Mouse (Mus musculus): ENCODE measurements around the gene 4930453N24Rik. TPM values are rescaled to one million over a fixed set of nuclear protein-coding genes. Genes with fewer than 3 reads are reported as not detected.

4930453N24Rik gene
- 10 to 100 TPM; 22.3 to 23.8 TPM for total RNA-seq (2021)

DNA sequence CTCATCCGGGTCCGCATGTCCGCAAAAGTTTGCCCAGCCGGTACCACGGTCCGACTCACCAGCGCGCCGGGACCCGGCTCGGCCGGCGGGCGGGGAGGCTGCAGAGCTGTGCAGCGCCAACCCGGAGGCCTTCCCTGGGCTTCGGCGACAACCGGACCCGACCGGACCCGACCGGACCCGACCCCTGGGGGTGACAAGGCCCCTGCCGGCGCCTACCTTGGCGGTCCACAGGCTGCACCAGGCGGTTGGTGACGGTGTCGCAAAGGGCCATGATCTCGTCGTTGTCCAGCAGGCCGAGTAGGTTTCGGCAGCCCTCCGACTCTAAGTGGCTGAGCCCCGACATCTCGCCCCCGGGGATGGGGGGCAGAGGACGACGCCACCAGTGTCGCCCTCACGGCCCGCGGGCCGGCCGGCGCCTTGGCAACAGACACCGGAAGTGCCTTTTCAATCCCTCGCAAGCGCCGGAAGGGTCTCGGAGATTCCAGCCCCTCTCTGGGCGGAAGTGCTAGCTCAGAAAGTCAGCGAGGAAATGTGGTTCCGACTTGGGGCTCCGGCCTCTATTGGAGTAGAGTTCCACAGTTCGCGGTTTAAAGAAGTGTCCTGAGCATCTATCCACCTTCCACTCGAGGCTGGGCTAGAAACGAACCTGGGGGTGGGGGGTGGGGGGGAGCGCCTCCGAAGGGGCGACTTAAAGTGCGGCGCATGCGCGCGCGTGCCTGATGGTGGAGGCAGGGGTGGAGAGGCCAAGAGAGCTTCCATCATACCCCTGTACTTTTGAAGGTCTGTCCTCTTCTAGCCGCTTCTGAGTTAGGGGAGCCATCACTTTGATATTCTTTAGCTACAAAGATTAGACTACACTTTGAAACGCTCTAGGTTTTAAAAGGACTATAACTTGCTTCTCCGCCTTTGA lies at the start of gene 4930453N24Rik:
TSS of gene 4930453N24Rik (minus strand) at position 641 of the 910 bp plus-strand sequence.
- intact Hi-C loops (cut with DNase I) = loop anchor here (2.0 to 10.0 kb wide), 3 partner anchors 80 to 1916 kb away; partner anchors contain the start of genes Cggbp1, Pros1 and Zfp654

GRCm38 (mm10) chr16:64817094-64817765 lies 46.3 kb upstream of the 4930453N24Rik start:
- DNase-seq (ENCODE audit: low spot score) = no peak
- intact Hi-C loops (cut with DNase I) = no loop called here

More for the DNA sequence above, at the start of gene 4930453N24Rik:
- peak; percentile 72 for DNase-seq (ENCODE audit: low spot score)

DNA sequence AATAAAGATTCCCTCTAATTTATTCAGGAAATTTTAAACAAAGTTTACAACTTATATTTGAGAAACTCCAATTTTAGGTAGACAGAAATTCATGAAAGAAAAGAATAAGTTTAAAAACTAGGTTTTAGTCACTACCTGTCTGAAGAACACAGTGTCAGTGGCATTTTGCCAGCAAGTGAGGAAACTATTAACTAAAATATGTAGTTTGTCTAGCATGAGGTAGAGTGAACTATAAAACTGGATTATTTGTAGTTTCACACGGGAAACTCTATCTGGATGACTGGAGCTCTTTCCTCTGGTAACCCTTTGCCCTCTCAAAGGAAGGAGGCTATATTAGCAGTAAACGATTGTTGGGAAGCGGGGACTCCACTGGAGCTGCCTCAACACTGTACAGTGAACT lies 32.1 kb upstream of the 4930453N24Rik start:
- DNase-seq (ENCODE audit: low spot score) = no peak
- intact Hi-C loops (cut with DNase I) = no loop called here

- intact Hi-C loops (cut with DNase I) = no loop called here
- DNase-seq (ENCODE audit: low spot score) = no peak
These were observed 30.7 kb upstream of the 4930453N24Rik start for GRCm38 (mm10) chr16:64801638-64802037.

DNA sequence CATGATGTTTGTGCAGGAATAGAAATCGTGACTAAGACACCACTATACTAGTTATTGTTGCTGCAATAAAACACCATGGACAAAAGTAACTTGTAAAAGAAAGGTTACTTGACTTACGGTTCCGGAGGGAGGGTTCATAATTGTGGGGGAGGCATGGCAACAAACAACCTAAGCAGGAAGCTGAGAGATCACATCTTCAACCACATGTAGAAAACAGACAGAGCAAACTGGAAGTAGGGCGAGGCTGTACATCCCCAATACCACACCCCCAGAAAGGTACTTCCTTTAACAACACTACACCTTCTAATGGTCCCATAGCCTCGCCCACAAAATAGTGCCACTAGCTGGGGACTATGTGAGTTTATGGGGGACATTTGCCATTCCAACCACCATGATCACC lies 29.4 kb upstream of the 4930453N24Rik start:
- intact Hi-C loops (cut with DNase I) = no loop called here
- no peak for DNase-seq (ENCODE audit: low spot score)

DNA sequence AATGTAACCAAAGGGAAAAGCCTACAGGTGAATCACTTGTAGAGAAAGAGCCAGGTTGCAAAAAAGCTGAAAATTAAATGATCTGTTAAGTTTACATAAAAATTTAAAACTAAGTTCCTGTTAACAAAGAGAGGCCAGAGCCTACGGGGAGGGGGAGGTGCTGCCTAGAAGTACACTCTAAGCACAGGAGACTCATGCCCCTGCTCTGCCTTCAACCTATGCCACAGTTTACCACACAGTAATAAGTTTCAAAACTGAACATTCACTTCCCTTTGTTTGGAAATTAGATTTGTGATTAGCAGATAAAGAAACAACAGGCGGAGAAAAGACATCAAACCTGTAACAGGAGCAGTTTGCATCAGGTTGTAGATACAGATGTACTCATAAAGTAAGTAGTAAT lies 23.8 kb upstream of the 4930453N24Rik start:
- no peak for DNase-seq (ENCODE audit: low spot score)
- intact Hi-C loops (cut with DNase I) = no loop called here

GRCm38 (mm10) chr16:64789706-64790105 lies 18.7 kb upstream of the 4930453N24Rik start:
- intact Hi-C loops (cut with DNase I) = no loop called here

DNA sequence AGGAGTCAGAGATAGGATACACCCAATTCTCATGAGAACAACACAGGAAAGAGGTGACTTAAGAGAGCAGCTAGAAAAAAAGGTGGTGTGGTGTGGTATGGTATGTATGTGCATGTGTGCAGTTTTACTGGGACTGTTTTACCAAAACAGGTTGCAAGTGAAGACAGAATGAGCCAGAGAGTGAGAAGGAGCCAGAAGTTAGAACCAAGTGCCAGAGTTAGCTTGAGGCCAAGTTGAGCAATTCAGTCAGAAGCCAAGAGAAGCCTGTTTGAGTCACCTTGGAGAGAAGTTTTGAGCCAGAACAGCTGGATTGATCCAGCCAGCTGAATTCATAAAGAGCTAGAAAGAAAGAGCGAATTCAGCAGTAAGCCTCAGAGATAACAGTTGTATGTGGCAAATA lies 4.6 kb upstream of the 4930453N24Rik start:
- intact Hi-C loops (cut with DNase I) = loop anchor here (10.0 kb wide), 1 partner anchor 1921 kb away; the partner anchor contains the start of gene Pros1
- DNase-seq (ENCODE audit: low spot score) = no peak

More at GRCm38 (mm10) chr16:64789706-64790105, 18.7 kb upstream of the 4930453N24Rik start:
- no peak for DNase-seq (ENCODE audit: low spot score)

DNA sequence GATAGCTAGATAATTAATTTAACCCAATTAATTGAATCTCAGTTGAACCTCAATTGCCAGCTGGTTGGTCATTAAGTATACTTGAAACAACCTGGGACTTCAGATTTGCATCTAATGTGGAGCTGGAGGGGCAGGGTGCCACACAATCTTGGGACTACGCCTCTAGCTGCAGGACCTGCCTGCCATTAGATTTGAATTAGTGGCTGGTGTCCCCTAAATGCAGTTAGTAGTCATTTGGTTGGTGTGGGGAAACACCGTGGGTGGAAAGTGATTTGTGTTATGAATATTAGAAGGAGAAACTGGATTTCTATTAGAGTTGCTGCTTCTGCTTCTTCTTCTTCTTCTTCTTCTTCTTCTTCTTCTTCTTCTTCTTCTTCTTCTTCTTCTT lies 464 bp upstream of the 4930453N24Rik start:
- DNase-seq (ENCODE audit: low spot score) = no peak
- intact Hi-C loops (cut with DNase I) = loop anchor here (2.0 to 10.0 kb wide), 3 partner anchors 79 to 1917 kb away; partner anchors contain the start of genes Cggbp1, Pros1 and Zfp654

GRCm38 (mm10) chr16:64766696-64767300 lies 4.2 kb downstream of the 4930453N24Rik start:
- no peak for DNase-seq (ENCODE audit: low spot score)

DNA sequence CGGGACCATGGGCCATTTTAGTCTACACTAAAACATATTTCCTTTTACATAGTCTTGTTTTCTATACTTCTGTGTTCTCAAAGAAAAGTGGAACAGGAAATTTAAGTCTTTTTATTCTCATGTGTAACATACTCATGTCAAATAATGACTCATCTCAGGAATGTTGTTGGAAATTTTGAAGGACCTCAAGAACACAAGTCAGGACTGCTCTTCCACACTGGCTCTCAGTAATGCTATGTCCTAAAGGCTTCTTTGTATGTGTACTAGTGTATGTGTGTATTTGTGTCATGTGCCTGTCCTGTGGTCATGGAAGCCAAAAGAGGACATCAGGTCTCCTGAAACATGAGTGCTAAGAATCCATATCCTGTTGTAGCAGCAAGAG lies 11.7 kb downstream of the 4930453N24Rik start:
- DNase-seq (ENCODE audit: low spot score) = no peak
- intact Hi-C loops (cut with DNase I) = loop anchor here (5.0 to 10.0 kb wide), 2 partner anchors 206 to 713 kb away; no protein-coding TSS in a partner anchor

More at GRCm38 (mm10) chr16:64766696-64767300, 4.2 kb downstream of the 4930453N24Rik start:
- intact Hi-C loops (cut with DNase I) = no loop called here

GRCm38 (mm10) chr16:64758561-64759244 lies 12.3 kb downstream of the 4930453N24Rik start:
- no peak for DNase-seq (ENCODE audit: low spot score)
- intact Hi-C loops (cut with DNase I) = loop anchor here (5.0 to 10.0 kb wide), 2 partner anchors 206 to 714 kb away; no protein-coding TSS in a partner anchor

DNA sequence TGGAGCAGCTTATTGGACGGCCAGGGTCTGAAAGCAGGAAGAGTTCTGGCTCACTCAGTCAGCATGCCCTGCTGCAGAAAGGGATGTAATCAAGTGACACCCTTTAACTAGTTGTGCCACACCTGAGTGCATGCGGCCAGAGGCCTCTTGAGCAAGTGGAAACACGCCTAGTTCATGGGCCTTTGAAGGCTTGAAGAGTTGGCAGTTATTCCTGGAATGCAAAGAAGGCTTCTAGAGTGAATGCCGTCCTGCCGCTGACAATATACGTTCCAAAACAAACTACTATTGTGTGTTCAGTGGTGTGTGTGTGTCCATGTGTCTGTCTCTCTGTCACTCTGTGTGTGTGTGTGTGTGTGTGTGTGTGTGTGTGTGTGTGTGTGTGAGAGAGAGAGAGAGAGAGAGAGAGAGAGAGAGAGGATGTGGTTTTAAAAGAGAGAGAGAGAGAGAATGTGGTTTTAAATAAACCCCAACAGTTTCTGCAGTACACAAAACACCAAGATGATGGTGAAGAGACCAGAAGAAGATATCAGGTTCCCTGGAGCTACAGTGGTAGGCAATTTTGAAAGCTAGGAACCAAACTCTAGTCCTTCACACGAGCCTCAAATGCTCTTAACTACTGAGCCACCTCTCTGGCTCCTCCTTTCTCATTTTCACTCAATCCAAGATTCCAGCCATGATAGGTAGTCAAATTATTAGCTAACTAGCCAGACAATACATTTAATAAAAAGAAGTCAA lies 13.1 kb downstream of the 4930453N24Rik start:
- intact Hi-C loops (cut with DNase I) = loop anchor here (5.0 to 10.0 kb wide), 2 partner anchors 207 to 714 kb away; no protein-coding TSS in a partner anchor
- DNase-seq (ENCODE audit: low spot score) = no peak

- intact Hi-C loops (cut with DNase I) = loop anchor here (5.0 to 10.0 kb wide), 2 partner anchors 208 to 716 kb away; no protein-coding TSS in a partner anchor
- no peak for DNase-seq (ENCODE audit: low spot score)
These were observed 14.6 kb downstream of the 4930453N24Rik start for GRCm38 (mm10) chr16:64756321-64756720.

DNA sequence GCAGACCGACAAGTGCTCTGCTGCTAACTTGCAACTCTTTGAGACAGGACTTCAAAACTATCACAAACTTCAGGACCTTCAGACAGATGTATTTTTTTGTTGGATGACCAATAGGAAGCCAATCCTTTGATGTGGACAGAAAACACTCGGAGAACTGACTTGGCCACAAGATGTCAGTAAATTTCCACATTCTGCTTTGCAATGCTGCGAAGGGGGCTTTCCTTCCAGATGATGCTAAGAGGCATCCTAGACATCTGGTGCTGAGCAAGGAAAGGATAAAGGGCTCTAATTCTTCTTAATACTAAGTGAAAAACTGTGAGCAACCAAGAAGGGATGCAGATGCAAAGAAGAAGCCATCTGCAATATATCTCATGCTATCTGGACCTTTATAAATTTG lies 16.2 kb downstream of the 4930453N24Rik start:
- intact Hi-C loops (cut with DNase I) = loop anchor here (2.0 to 10.0 kb wide), 3 partner anchors 144 to 718 kb away; no protein-coding TSS in a partner anchor
- no peak for DNase-seq (ENCODE audit: low spot score)

- intact Hi-C loops (cut with DNase I) = loop anchor here (2.0 to 10.0 kb wide), 2 partner anchors 145 to 211 kb away; no protein-coding TSS in a partner anchor
- DNase-seq (ENCODE audit: low spot score) = no peak
These were observed 16.8 kb downstream of the 4930453N24Rik start for GRCm38 (mm10) chr16:64753990-64754742.

DNA sequence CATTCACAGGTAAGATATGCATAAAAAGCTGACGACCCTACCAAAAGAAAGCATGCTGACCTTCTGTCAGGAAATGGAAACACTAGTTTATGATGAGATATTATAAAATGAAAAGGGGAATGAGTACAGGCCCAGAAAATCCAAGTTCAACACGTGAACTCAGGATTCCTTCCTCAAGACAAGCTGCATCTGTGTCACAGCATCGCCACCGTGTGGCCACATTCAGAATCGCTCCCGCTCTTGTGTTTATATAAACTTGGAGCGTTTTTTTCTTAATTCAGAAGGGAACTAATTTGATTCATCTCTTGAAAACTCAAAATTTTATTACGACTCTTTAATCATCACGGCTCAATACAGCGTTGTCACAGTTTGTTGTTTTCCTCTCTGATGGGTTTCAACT lies 22.7 kb downstream of the 4930453N24Rik start:
- no peak for DNase-seq (ENCODE audit: low spot score)
- intact Hi-C loops (cut with DNase I) = loop anchor here (5.0 to 10.0 kb wide), 2 partner anchors 1733 to 1806 kb away; no protein-coding TSS in a partner anchor

DNA sequence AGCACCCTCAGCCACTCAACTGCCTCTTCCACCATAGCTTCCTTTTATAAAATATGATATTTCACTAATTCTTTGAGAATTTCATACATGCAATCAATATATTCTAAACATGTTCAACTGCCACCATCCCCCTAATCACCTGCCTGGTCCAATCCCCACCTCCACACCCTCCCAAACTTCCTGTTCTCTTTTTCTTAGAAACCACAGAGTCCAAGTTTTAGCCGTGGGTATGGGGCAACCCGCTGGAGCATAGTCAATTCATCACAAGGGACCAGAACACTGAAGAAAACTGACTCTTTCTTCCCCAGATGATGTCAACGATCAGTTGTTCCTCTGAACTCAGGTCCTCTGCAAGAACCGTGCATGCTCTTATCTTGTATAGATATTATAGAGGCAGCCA lies 25.9 kb downstream of the 4930453N24Rik start:
- intact Hi-C loops (cut with DNase I) = loop anchor here (5.0 to 10.0 kb wide), 2 partner anchors 1730 to 1803 kb away; no protein-coding TSS in a partner anchor
- no peak for DNase-seq (ENCODE audit: low spot score)

All from heart, postnatal 25 days (tissue).